Mouse (Mus musculus): ENCODE data around the gene Carmil1. TPM values are rescaled to one million over a fixed set of nuclear protein-coding genes. Genes with fewer than 3 reads are reported as not detected.
"Not testable (repeated sequence)": the region's sequence is repeated elsewhere in the genome, so short reads cannot be mapped to it uniquely, and the experiment has no call there.

Carmil1 gene
- polyA plus RNA-seq, 1 experiment from 2014 or later = 51.7 TPM

DNA sequence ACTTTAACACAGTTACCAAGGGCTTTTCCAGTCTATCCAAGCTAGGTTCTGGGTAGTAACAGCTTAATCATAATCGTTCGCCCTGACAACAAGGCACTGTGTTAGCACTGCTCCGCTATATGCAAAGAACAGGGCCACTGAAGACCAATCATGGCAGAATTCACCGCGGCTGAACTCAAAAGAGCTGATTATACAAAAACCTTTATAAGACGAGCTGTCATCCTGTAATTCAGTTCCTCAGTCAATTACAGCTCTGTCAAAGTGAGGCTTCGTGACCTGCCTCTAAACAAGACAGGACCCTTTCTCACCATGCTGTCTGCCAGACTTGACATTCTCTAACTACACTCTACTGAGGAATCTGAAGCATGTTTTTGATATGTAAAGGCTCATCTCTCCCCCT, 170.3 kb downstream of the Carmil1 start:
- Histone ChIP-seq H3K9ac (ENCODE audit: low read length) (no peak overlapping the region), H3K4me3 (ENCODE audit: low read length) (no peak overlapping the region), H3K27me3 (ENCODE audit: control insufficient read depth, insufficient read depth, low read depth, low read length) (no peaks in the 10 kb centered on the region), H3K36me3 (ENCODE audit: control insufficient read depth, insufficient read depth, low read length) (peaks cover 2% of the 10 kb centered on the region; the same call in 1 of the 2 replicates), H3K27ac (ENCODE audit: low read length) (no peak overlapping the region), H3K4me1 (replicated peaks; ENCODE audit: control insufficient read depth, insufficient read depth, low read length) (0 out of 2 replicates have a peak, but pooled peaks cover 2% of the 10 kb centered on the region), H3K9me3 (ENCODE audit: control insufficient read depth, low read length) (no peaks in the 10 kb centered on the region), H3K4me2 (ENCODE audit: low read depth, low read length) (no peak overlapping the region)
- no peak for ATAC-seq (ENCODE audit: low read depth)
- 90% methylated on average over 7 of the region's 7 CpGs for WGBS

DNA sequence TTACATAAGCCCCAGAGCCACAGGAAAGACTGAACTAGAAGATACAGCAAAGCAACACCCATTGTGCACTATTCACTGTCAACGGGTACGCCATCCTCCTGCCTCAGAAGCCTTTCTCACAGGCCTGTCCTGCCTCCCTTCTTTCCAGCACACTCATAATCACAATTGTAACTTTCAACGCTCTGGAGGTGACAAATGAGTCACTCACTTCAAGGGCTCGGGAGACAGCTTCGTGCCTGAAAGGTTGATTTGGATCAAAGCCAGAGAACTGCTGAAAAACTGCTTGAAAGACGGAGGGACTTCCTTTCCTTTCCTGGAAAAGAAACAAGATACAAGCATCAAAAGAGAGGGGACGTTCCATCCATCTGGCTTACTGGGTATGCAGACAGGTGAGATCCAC, 172.3 kb downstream of the Carmil1 start:
- no peak for ATAC-seq (ENCODE audit: low read depth)
- H3K27ac ChIP-seq (ENCODE audit: low read length) = no peak overlapping the region
- peaks cover 2% of the 10 kb centered on the region; the same call in 1 of the 2 replicates for H3K36me3 ChIP-seq (ENCODE audit: control insufficient read depth, insufficient read depth, low read length)
- no peak overlapping the region for H3K4me3 ChIP-seq (ENCODE audit: low read length)
- WGBS = 16% methylated on average over 7 of the region's 7 CpGs
- no peaks in the 10 kb centered on the region for H3K4me1 ChIP-seq (replicated peaks; ENCODE audit: control insufficient read depth, insufficient read depth, low read length)
- no peak overlapping the region for H3K4me2 ChIP-seq (ENCODE audit: low read depth, low read length)
- H3K9ac ChIP-seq (ENCODE audit: low read length) = no peak overlapping the region
- H3K9me3 ChIP-seq (ENCODE audit: control insufficient read depth, low read length) = no peaks in the 10 kb centered on the region
- no peaks in the 10 kb centered on the region for H3K27me3 ChIP-seq (ENCODE audit: control insufficient read depth, insufficient read depth, low read depth, low read length)

DNA sequence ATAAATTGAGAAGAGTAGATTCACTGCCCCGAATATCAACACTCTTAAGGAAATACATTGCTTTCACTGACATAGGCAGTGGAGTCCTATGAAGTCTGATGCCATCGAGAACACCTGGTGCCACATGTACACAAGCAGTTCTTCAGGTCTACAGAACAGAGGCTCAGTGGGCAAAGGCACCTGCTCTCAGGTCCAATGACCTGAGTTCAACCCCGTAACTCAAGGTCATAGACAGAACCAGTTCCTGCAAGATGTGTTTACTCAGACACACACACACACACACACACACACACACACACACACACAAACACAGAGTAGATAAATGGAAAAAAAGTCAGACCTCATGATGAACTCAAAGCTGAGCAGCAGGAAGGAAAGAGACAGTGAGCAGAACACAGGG, 173.5 kb downstream of the Carmil1 start:
- no peak for ATAC-seq (ENCODE audit: low read depth)
- H3K4me2 ChIP-seq (ENCODE audit: low read depth, low read length) = no peak overlapping the region

DNA sequence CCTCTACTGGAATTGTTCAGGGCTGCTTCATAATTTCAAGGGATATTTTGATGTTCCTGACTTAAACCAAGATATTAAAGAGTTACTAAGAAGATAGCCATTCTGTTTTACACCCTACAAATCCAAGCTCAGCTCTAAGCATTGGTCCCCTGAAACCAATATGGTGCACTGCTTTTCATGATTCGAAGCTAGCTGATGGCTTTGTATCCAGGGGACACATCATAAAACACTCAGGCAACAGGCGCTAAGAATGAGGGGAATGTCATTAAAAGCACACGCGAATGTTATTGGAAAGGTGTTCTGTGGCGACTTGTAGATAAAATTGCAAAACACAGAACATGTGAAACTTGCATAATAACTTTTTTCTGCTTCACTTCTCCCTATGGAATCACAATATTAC, 174.8 kb downstream of the Carmil1 start:
- H3K9ac ChIP-seq (ENCODE audit: low read length) = no peak overlapping the region
- no peaks in the 10 kb centered on the region for H3K9me3 ChIP-seq (ENCODE audit: control insufficient read depth, low read length)
- 68% methylated on average over 5 of the region's 5 CpGs for WGBS
- no peak for ATAC-seq (ENCODE audit: low read depth)
- H3K36me3 ChIP-seq (ENCODE audit: control insufficient read depth, insufficient read depth, low read length) = peaks cover 2% of the 10 kb centered on the region; the same call in 1 of the 2 replicates
- no peak overlapping the region for H3K4me3 ChIP-seq (ENCODE audit: low read length)
- no peak overlapping the region for H3K4me2 ChIP-seq (ENCODE audit: low read depth, low read length)
- no peaks in the 10 kb centered on the region for H3K4me1 ChIP-seq (replicated peaks; ENCODE audit: control insufficient read depth, insufficient read depth, low read length)
- no peak overlapping the region for H3K27ac ChIP-seq (ENCODE audit: low read length)
- H3K27me3 ChIP-seq (ENCODE audit: control insufficient read depth, insufficient read depth, low read depth, low read length) = no peaks in the 10 kb centered on the region

More for the DNA sequence above, 173.5 kb downstream of the Carmil1 start:
- Histone ChIP-seq H3K27ac (ENCODE audit: low read length) (no peak overlapping the region), H3K36me3 (ENCODE audit: control insufficient read depth, insufficient read depth, low read length) (peaks cover 2% of the 10 kb centered on the region; the same call in 1 of the 2 replicates), H3K27me3 (ENCODE audit: control insufficient read depth, insufficient read depth, low read depth, low read length) (no peaks in the 10 kb centered on the region), H3K4me1 (replicated peaks; ENCODE audit: control insufficient read depth, insufficient read depth, low read length) (no peaks in the 10 kb centered on the region), H3K4me3 (ENCODE audit: low read length) (no peak overlapping the region), H3K9me3 (ENCODE audit: control insufficient read depth, low read length) (no peaks in the 10 kb centered on the region), H3K9ac (ENCODE audit: low read length) (no peak overlapping the region)
- 92% methylated on average over 3 of the region's 3 CpGs for WGBS

DNA sequence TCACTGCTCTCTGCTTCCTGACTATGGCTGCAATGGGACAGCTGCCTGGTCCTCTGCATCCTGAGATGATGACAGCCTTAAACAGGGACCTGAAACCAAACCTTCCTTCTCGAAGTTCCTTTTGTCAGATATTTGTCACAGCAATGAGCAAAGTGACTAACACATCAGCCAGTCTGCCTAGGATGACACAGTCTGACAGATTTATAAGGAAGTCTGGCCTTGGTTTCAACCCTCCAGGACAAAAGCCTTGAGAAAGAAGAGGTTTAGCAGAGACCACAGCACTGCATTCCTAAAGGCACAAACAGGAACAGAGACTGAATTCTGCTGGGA, 175.3 kb downstream of the Carmil1 start:
- Histone ChIP-seq H3K27ac (ENCODE audit: low read length) (no peak overlapping the region), H3K4me1 (replicated peaks; ENCODE audit: control insufficient read depth, insufficient read depth, low read length) (no peaks in the 10 kb centered on the region), H3K27me3 (ENCODE audit: control insufficient read depth, insufficient read depth, low read depth, low read length) (no peaks in the 10 kb centered on the region), H3K4me3 (ENCODE audit: low read length) (no peak overlapping the region), H3K4me2 (ENCODE audit: low read depth, low read length) (no peak overlapping the region), H3K9me3 (ENCODE audit: control insufficient read depth, low read length) (no peaks in the 10 kb centered on the region), H3K36me3 (ENCODE audit: control insufficient read depth, insufficient read depth, low read length) (peaks cover 2% of the 10 kb centered on the region; the same call in 1 of the 2 replicates), H3K9ac (ENCODE audit: low read length) (no peak overlapping the region)
- WGBS = 59% methylated on average over 1 of the region's 1 CpGs
- ATAC-seq (ENCODE audit: low read depth) = no peak

DNA sequence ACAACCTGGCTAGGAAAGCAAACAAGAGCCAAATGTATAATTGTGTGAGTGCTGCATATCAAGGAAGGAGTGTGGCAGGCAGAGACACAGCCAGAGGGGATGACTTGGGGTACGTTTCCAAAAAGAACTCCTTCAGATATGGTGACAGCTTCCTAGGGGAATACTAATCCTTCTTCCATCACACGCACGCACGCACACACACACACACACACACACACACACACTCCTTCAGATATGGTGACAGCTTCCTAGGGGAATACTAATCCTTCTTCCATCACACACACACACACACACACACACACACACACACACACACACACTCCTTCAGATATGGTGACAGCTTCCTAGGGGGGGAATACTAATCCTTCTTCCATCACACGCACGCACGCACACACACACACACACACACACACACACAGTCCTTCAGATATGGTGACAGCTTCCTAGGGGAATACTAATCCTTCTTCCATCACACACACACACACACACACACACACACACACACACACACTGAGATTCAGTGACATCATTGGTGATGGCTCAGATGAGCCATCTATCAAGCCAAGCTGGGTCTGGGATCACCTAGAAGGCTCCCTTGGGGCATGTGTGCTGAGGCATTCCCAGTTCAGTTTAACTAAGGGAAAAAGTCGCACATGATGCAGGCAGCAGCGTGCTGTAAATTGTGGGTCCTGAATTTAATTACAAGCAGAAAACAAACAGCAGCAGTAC, 175.8 kb downstream of the Carmil1 start:
- not testable (repeated sequence) for H3K4me3 ChIP-seq (ENCODE audit: low read length); H3K9ac ChIP-seq (ENCODE audit: low read length); H3K27me3 ChIP-seq (ENCODE audit: control insufficient read depth, insufficient read depth, low read depth, low read length); H3K36me3 ChIP-seq (ENCODE audit: control insufficient read depth, insufficient read depth, low read length); H3K9me3 ChIP-seq (ENCODE audit: control insufficient read depth, low read length); H3K27ac ChIP-seq (ENCODE audit: low read length); H3K4me2 ChIP-seq (ENCODE audit: low read depth, low read length); ATAC-seq (ENCODE audit: low read depth); H3K4me1 ChIP-seq (replicated peaks; ENCODE audit: control insufficient read depth, insufficient read depth, low read length)
- WGBS = 67% methylated on average over 9 of the region's 9 CpGs

DNA sequence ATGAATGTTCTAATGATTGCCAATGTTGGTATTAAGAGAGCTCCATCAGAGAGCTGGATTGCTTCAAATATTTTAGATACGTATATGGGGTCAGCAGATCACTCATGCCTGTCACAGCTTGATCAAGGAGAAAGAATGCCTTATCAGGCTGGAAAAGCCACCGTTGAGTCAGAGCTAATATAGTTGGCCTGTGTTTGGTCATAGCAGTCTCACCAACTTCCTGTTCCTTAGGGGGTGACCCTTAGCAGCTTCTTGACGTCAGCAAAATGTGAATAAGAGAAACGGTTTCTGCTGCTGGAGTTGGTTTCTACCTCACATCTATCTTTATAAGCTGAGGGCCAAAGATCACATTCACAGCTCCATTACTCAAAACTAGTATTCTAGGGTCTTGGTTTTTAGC, 176.6 kb downstream of the Carmil1 start:
- H3K4me2 ChIP-seq (ENCODE audit: low read depth, low read length) = no peak overlapping the region
- no peak overlapping the region for H3K4me3 ChIP-seq (ENCODE audit: low read length)
- H3K36me3 ChIP-seq (ENCODE audit: control insufficient read depth, insufficient read depth, low read length) = no peaks in the 10 kb centered on the region; the same call in 1 of the 2 replicates
- no peaks in the 10 kb centered on the region for H3K9me3 ChIP-seq (ENCODE audit: control insufficient read depth, low read length)
- H3K27me3 ChIP-seq (ENCODE audit: control insufficient read depth, insufficient read depth, low read depth, low read length) = no peaks in the 10 kb centered on the region
- no peak overlapping the region for H3K27ac ChIP-seq (ENCODE audit: low read length)
- no peaks in the 10 kb centered on the region for H3K4me1 ChIP-seq (replicated peaks; ENCODE audit: control insufficient read depth, insufficient read depth, low read length)
- WGBS = 28% methylated on average over 4 of the region's 4 CpGs
- ATAC-seq (ENCODE audit: low read depth) = no peak
- H3K9ac ChIP-seq (ENCODE audit: low read length) = no peak overlapping the region

DNA sequence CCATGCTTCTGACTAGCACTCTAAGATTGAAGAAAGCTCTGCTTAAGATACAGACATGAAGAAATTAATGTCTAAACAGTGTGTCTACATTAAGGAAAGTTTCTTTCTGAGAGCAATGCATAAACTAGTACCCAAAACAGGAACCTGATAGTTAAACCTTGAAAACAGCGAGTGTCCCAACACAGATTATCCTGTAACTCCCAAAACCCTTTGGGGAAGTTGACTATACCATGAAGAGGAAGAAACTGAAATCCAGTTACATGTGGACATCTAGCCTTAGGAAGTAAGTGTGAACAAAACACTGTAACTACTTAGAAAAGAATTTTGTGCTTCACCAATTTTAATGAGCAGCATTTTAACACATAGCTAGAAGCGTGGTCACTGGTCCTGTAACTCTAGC, 177.4 kb downstream of the Carmil1 start:
- Histone ChIP-seq H3K27ac (ENCODE audit: low read length) (no peak overlapping the region), H3K27me3 (ENCODE audit: control insufficient read depth, insufficient read depth, low read depth, low read length) (no peaks in the 10 kb centered on the region), H3K36me3 (ENCODE audit: control insufficient read depth, insufficient read depth, low read length) (no peaks in the 10 kb centered on the region), H3K4me1 (replicated peaks; ENCODE audit: control insufficient read depth, insufficient read depth, low read length) (no peaks in the 10 kb centered on the region), H3K9me3 (ENCODE audit: control insufficient read depth, low read length) (no peaks in the 10 kb centered on the region), H3K4me3 (ENCODE audit: low read length) (no peak overlapping the region), H3K4me2 (ENCODE audit: low read depth, low read length) (no peak overlapping the region), H3K9ac (ENCODE audit: low read length) (no peak overlapping the region)
- no peak for ATAC-seq (ENCODE audit: low read depth)
- 88% methylated on average over 2 of the region's 2 CpGs for WGBS

DNA sequence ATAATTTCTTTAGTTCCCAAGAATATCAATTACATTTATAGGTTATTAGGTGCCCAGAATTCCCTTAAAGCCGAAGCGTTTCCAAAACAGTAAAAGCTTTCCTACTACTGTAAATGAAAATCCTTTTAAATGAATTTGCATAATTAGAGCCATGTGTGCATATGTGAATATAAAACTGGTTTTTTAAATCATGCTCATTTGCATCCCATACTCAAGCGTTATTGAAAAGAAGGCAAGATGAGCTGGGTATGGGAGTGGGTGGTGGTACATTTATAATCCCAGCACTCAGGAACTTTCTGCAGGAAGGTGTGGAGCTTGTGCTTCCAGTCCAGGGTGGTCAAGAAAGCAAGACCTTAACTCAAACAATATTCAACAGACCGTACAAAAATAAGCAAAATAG, 178.3 kb downstream of the Carmil1 start:
- ATAC-seq (ENCODE audit: low read depth) = no peak
- 94% methylated on average over 4 of the region's 4 CpGs for WGBS
- no peaks in the 10 kb centered on the region for H3K4me1 ChIP-seq (replicated peaks; ENCODE audit: control insufficient read depth, insufficient read depth, low read length)
- no peak overlapping the region for H3K9ac ChIP-seq (ENCODE audit: low read length)
- no peak overlapping the region for H3K27ac ChIP-seq (ENCODE audit: low read length)
- H3K36me3 ChIP-seq (ENCODE audit: control insufficient read depth, insufficient read depth, low read length) = no peaks in the 10 kb centered on the region
- H3K4me2 ChIP-seq (ENCODE audit: low read depth, low read length) = no peak overlapping the region
- no peak overlapping the region for H3K4me3 ChIP-seq (ENCODE audit: low read length)
- no peaks in the 10 kb centered on the region for H3K9me3 ChIP-seq (ENCODE audit: control insufficient read depth, low read length)
- H3K27me3 ChIP-seq (ENCODE audit: control insufficient read depth, insufficient read depth, low read depth, low read length) = no peaks in the 10 kb centered on the region

Data from lung, embryonic 16.5 days (tissue).